Mouse (Mus musculus) skeletal muscle tissue, adult 2 months (tissue): ENCODE data around the gene Gm28102.
"Not testable (repeated sequence)": the region's sequence is repeated elsewhere in the genome, so short reads cannot be mapped to it uniquely, and the experiment has no call there.

Experiments used
- DNase-seq: peaks from one replicate; pipeline ENCODE4 v3.0.0-alpha.2; 2012; ENCODE audit warnings: low read depth, low spot score

The Gm28102 gene

DNA sequence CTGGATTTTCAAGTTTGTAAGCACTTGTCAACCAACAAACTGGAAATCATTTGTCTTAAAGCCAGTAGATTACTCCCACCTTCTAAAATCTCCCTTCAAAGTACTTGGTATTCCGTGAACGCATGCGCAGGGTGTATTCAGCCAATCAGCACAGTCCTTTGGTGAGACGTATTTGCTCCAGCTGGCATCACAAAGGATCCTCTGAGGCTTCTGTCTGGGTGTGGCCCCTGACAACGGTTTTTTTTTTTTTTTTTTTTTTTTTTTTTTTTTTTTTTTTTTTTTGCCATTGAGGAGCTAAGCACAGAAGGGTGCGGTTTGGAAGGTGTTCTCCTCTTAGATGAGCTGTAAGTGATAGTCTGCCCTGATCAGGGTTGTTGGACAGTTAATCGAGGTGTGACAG is at the start of gene Gm28102:
Gm28102 (plus strand) TSS at position 301 of the 400 bp plus-strand sequence.
- DNase-seq: not testable (repeated sequence)
